Mouse (Mus musculus) embryonic fibroblast, embryonic 13.5 days (primary cell): ENCODE measurements at regions not wholly inside any gene's neighbourhood (a gene's known extent, or its start where the extent isn't known, plus 50 kb on each side); places are given as distances from the start of the nearest gene placed in this dataset.
"Not testable (repeated sequence)": the region's sequence is repeated elsewhere in the genome, so short reads cannot be mapped to it uniquely, and the experiment has no call there.

ENCODE experiments used
- H3K27ac ChIP-seq: 2 replicates; pipeline ENCODE4 v1.5.1; 2012; ENCODE audit warnings: low read length, control low read depth, inconsistent platforms; ENCODE audit not compliant: insufficient read depth
- H3K4me1 ChIP-seq: 2 replicates; pipeline ENCODE4 v1.6.1; 2011; ENCODE audit warnings: low read length; ENCODE audit not compliant: control insufficient read depth, insufficient read depth
- H3K4me3 ChIP-seq: 2 replicates; pipeline ENCODE4 v1.5.1; 2011; ENCODE audit warnings: mild to moderate bottlenecking, control low read depth, low read length; ENCODE audit not compliant: insufficient read depth
- CTCF ChIP-seq: IDR thresholded peaks from 2 replicates; pipeline ENCODE4 v1.5.1; 2011; ENCODE audit warnings: mild to moderate bottlenecking, control low read depth, low read length, moderate library complexity, borderline replicate concordance; ENCODE audit not compliant: insufficient read depth
- POLR2A ChIP-seq: IDR thresholded peaks from 2 replicates; pipeline ENCODE4 v1.6.1; 2011; ENCODE audit warnings: low read depth, mild to moderate bottlenecking, control low read depth, low read length, moderate library complexity

- TF ChIP-seq CTCF, result no peak
- no peak for TF ChIP-seq POLR2A
- Histone ChIP-seq H3K27ac (no peak overlapping the region), H3K4me1 (no peaks in the 10 kb centered on the region; the same call in 1 of the 2 replicates), H3K4me3 (no peak overlapping the region)
Observed at GRCm38 (mm10) chr15:25225431-25225830, 188.1 kb downstream of the Basp1 start.

GRCm38 (mm10) chr15:25221749-25222148 lies 191.8 kb downstream of the Basp1 start:
- no peaks in the 10 kb centered on the region; the same call in 1 of the 2 replicates for H3K4me1 ChIP-seq
- no peak for TF ChIP-seq POLR2A
- no peak for TF ChIP-seq CTCF
- no peak overlapping the region for H3K27ac ChIP-seq
- H3K4me3 ChIP-seq, result no peak overlapping the region

- TF ChIP-seq POLR2A (no peak), CTCF (no peak)
- H3K4me1 ChIP-seq, result no peaks in the 10 kb centered on the region
- H3K27ac ChIP-seq, result no peak overlapping the region
- no peak overlapping the region for H3K4me3 ChIP-seq
Observed at GRCm38 (mm10) chr15:25216375-25216774, 197.2 kb downstream of the Basp1 start.

- Histone ChIP-seq H3K4me3 (no peak overlapping the region), H3K27ac (no peak overlapping the region), H3K4me1 (no peaks in the 10 kb centered on the region)
- TF ChIP-seq POLR2A (no peak), CTCF (no peak)
Observed at GRCm38 (mm10) chr15:25202097-25202496, 211.5 kb downstream of the Basp1 start.

GRCm38 (mm10) chr15:25200249-25200648 lies 213.3 kb downstream of the Basp1 start:
- H3K4me3 ChIP-seq, H3K27ac ChIP-seq, H3K4me1 ChIP-seq: not testable (repeated sequence)

GRCm38 (mm10) chr15:25187881-25188326 lies 225.7 kb downstream of the Basp1 start:
- TF ChIP-seq CTCF (no peak), POLR2A (no peak)
- H3K4me3 ChIP-seq, result no peak overlapping the region
- H3K4me1 ChIP-seq, result no peaks in the 10 kb centered on the region
- no peak overlapping the region for H3K27ac ChIP-seq

- Histone ChIP-seq H3K4me3 (no peak overlapping the region), H3K4me1 (no peaks in the 10 kb centered on the region), H3K27ac (no peak overlapping the region)
- TF ChIP-seq CTCF (no peak), POLR2A (no peak)
Observed at GRCm38 (mm10) chr15:25172755-25173154, 240.8 kb downstream of the Basp1 start.

GRCm38 (mm10) chr15:25146371-25146770 lies 267.2 kb downstream of the Basp1 start:
- H3K27ac ChIP-seq, result no peak overlapping the region
- no peak for TF ChIP-seq POLR2A
- H3K4me1 ChIP-seq, result no peaks in the 10 kb centered on the region
- H3K4me3 ChIP-seq, result no peak overlapping the region

GRCm38 (mm10) chr15:25144228-25144627 lies 269.3 kb downstream of the Basp1 start:
- Histone ChIP-seq H3K27ac (no peak overlapping the region), H3K4me1 (peaks cover 2% of the 10 kb centered on the region; the same call in 1 of the 2 replicates), H3K4me3 (no peak overlapping the region)
- no peak for TF ChIP-seq POLR2A
- TF ChIP-seq CTCF, result no peak

GRCm38 (mm10) chr15:25140389-25141181 lies 273.0 kb downstream of the Basp1 start:
- peak overlapping the region; percentile 63 for H3K27ac ChIP-seq
- H3K4me3 ChIP-seq, result no peak overlapping the region

GRCm38 (mm10) chr15:25137091-25137490 lies 276.5 kb downstream of the Basp1 start:
- TF ChIP-seq CTCF, result no peak
- TF ChIP-seq POLR2A, result no peak
- H3K4me3 ChIP-seq, result no peak overlapping the region
- H3K4me1 ChIP-seq, result peaks cover 2% of the 10 kb centered on the region; the same call in 1 of the 2 replicates
- no peak overlapping the region for H3K27ac ChIP-seq

More at GRCm38 (mm10) chr15:25140389-25141181, 273.0 kb downstream of the Basp1 start:
- TF ChIP-seq CTCF, result no peak
- no peak for TF ChIP-seq POLR2A
- peaks cover 2% of the 10 kb centered on the region; the same call in 1 of the 2 replicates for H3K4me1 ChIP-seq
